Mouse (Mus musculus): ENCODE results near the gene Rtn4r.

DNA sequence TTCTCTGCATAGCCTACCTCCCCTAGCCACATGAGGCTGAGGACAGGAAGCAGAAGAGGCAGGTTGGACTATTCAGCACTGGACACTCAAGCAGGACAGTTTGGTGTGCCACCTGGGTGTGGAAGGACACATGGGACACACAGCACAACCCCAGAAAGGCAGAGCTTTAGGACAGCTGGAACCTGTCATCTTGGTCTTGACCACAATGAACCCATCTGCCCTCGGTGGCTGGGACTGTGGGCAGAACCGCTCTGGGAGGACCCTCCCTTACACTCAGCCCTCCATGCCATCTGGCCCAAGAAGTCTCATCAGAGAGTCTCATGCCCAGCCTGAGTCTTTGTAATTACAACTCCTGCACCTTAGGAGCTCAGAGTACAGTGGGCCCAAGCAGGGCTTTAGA lies 72.6 kb downstream of the Rtn4r start:
- TF ChIP-seq CTCF (conservative IDR thresholded peaks at IDR 0.05 in 1 of 2, IDR thresholded peaks at IDR 0.05 in 1 of 2; ENCODE audit: low read depth in 2 of 2, low read length in 2 of 2), result no peak
- no peak for TF ChIP-seq JUND (conservative IDR thresholded peaks at IDR 0.05; ENCODE audit: low read depth, low read length)
- TF ChIP-seq EP300 (IDR thresholded peaks at IDR 0.05; ENCODE audit: low read length), result no peak
- TF ChIP-seq CHD1 (IDR thresholded peaks at IDR 0.05; ENCODE audit: low read depth, low read length), result no peak
- TF ChIP-seq ELF1 (IDR thresholded peaks at IDR 0.05; ENCODE audit: low read depth, low read length), result no peak
- TF ChIP-seq POLR2A (IDR thresholded peaks at IDR 0.05; ENCODE audit: low read depth, low read length), result no peak
- TF ChIP-seq RAD21 (IDR thresholded peaks at IDR 0.05; ENCODE audit: low read depth, low read length), result no peak
- TF ChIP-seq E2F4 (IDR thresholded peaks at IDR 0.05; ENCODE audit: insufficient replicate concordance, low read depth, low read length), result no peak
- TF ChIP-seq MAX (IDR thresholded peaks at IDR 0.05; ENCODE audit: low read length), result no peak
- TF ChIP-seq MYC (IDR thresholded peaks at IDR 0.05; ENCODE audit: low read depth, low read length), result no peak
- TF ChIP-seq ETS1 (conservative IDR thresholded peaks at IDR 0.05; ENCODE audit: low read depth, low read length), result no peak
- no peak for TF ChIP-seq MAFK (IDR thresholded peaks at IDR 0.05; ENCODE audit: insufficient replicate concordance, low read length)
